Mouse (Mus musculus) erythroblast, embryonic 14.5 days (primary cell): ENCODE data around the gene Nup50. TPM values are rescaled to one million over a fixed set of nuclear protein-coding genes. Genes with fewer than 3 reads are reported as not detected.

Source experiments
- H3K27me3 ChIP-seq: 2 replicates; pipeline ENCODE4 v1.6.1; 2012; ENCODE audit warnings: inconsistent platforms; ENCODE audit not compliant: control insufficient read depth
- H3K36me3 ChIP-seq: 2 replicates; pipeline ENCODE4 v1.6.1; 2012; ENCODE audit warnings: mild to moderate bottlenecking, inconsistent platforms; ENCODE audit not compliant: control insufficient read depth
- H3K4me1 ChIP-seq: 2 replicates; pipeline ENCODE4 v1.6.1; 2012; ENCODE audit warnings: inconsistent platforms; ENCODE audit not compliant: control insufficient read depth
- H3K4me3 ChIP-seq: replicated peaks from 2 replicates; pipeline ENCODE3; 2012; ENCODE audit warnings: moderate library complexity, mild to moderate bottlenecking, inconsistent platforms
- H3K9me3 ChIP-seq: 2 replicates; pipeline ENCODE4 v1.6.1; 2012; ENCODE audit warnings: low read length, inconsistent platforms, mixed read lengths; ENCODE audit not compliant: control insufficient read depth
- GATA1 ChIP-seq: IDR thresholded peaks from 2 replicates; pipeline ENCODE4 v1.6.1; 2012; ENCODE audit warnings: low read length, inconsistent platforms, mixed read lengths
- TAL1 ChIP-seq: IDR thresholded peaks from 3 replicates; pipeline ENCODE4 v1.6.1; 2012; ENCODE audit warnings: low read length, inconsistent platforms, mixed read lengths
- polyA plus RNA-seq: library from polyadenylated mRNA; stranded (reverse); fragments of >175 nt; gene quantifications from 2 replicates; pipeline ENCODE4 v1.2.3, GENCODE M21; 2012

The Nup50 gene
- polyA plus RNA-seq, 1 experiment = 1.5 TPM

DNA sequence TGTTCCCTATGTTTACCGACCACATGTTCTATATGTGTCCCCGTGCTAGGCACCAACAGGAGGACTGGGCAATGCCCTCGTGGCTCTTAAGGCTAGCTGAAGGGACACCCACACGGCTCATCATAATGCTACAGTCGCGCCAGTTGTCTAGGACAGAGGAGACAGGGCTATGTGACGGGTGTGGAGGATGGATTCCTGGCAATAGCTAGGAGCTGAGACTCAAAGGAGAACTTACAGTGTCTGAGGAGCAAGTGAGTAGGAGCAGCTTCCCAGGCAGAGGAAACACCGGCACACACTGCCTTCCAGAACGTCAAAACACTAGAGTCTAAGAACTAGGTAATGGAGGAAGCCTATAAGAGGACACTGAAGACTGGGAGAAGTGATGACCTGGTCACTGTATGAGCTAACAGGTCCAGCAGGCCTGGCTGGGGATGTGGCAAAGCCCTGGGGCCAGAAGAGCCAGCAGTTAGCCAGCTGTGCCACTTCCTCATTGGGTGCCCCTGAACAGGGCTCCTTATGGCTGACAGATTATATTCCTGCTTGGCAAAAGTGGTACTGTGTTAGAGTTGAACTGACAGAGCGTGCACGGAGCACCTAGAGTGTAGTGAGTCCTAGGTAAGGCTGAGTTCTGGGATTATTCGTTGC lies 62.4 kb downstream of the Nup50 start:
- TF ChIP-seq GATA1 = no peak
- no peak for TF ChIP-seq TAL1
- Histone ChIP-seq H3K4me3 (no peak overlapping the region), H3K36me3 (no peaks in the 10 kb centered on the region), H3K4me1 (peaks cover 17% of the 10 kb centered on the region), H3K9me3 (no peaks in the 10 kb centered on the region), H3K27me3 (peaks cover 37% of the 10 kb centered on the region)

DNA sequence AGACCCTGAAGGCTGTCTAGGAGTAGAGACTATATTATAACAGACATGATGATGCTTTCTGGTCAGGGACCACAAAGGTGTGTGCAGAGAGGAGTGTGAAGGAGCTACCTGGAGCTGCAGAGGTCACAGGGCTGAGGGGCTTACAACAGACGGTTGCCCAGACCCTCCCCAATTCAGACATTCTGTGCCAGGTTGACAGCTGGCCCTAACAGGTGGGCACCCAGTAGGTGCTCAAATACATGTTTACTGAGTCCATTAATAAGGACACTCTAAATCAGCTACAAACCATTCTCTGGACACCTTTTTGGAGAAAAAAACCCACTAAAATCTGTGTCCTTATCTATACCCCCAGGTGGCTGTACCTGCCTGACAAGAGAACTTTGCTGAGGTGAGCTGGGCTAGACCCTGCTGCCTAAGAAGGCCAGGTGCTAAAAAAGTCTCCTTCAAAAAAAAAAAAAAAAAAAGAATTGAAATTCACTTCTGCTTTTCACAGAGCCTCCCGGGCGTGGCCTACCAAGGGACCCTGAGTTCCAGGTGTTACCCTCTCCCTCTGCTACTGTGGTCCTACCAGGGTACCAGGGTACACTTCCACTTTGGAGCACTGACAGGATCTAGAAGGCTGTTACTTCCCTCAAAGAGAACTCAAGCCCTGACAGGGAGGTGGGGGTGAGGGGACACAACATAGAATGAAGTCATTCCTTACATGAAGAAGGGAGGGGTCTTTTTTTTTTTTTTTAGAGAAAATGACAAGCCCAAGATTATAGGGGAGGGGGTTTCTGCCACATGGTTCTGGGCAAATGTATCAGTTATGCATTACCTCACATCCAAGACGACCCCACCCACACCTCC lies 63.2 kb downstream of the Nup50 start:
- TF ChIP-seq GATA1 = no peak
- no peak for TF ChIP-seq TAL1
- Histone ChIP-seq H3K9me3 (no peaks in the 10 kb centered on the region), H3K36me3 (no peaks in the 10 kb centered on the region), H3K27me3 (peaks cover 37% of the 10 kb centered on the region), H3K4me3 (peak overlapping the region; percentile 67), H3K4me1 (peaks cover 17% of the 10 kb centered on the region)

DNA sequence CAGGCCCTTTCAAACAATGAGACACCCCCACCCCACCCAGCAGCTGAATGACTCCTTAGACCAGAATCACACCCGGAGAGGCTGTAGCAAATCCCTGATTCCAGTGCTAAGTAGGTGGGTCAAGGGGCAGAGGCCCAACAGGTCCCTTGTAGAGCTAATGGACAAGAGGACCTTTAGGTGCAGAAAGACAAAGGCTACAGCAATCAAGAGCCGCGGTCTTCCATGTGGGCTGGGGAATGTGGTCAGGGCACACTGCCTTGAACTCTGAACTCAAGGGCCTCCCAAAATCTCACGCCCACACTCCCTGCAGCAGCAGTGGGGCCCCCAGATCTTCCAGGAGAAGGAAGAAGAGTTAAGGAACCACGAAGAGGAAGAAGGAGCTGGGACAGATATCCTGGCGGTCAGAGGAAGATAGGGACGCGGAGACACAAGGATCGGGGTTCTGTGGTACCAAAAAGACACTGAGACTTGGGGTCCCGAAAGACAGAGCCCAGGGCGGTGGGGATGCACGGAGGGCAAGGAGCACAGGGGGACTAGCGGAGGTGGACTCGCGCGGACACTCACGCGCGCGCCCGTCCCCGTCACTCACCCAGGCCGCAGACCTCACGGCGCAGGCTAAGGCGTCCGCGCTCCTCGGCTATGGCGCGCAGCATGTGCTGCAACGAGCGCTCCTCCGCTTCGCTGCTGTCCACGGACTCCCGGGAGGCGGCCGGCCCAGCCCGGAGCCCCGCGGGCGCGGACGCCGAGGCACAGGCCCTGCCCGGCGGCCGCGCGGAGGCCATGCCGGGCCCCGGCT lies 64.0 kb downstream of the Nup50 start:
- no peak for TF ChIP-seq TAL1
- TF ChIP-seq GATA1 = no peak
- peaks cover 37% of the 10 kb centered on the region for H3K27me3 ChIP-seq
- H3K4me3 ChIP-seq = peak overlapping the region; percentile 67
- H3K36me3 ChIP-seq = no peaks in the 10 kb centered on the region
- H3K9me3 ChIP-seq = no peaks in the 10 kb centered on the region
- peaks cover 17% of the 10 kb centered on the region for H3K4me1 ChIP-seq

DNA sequence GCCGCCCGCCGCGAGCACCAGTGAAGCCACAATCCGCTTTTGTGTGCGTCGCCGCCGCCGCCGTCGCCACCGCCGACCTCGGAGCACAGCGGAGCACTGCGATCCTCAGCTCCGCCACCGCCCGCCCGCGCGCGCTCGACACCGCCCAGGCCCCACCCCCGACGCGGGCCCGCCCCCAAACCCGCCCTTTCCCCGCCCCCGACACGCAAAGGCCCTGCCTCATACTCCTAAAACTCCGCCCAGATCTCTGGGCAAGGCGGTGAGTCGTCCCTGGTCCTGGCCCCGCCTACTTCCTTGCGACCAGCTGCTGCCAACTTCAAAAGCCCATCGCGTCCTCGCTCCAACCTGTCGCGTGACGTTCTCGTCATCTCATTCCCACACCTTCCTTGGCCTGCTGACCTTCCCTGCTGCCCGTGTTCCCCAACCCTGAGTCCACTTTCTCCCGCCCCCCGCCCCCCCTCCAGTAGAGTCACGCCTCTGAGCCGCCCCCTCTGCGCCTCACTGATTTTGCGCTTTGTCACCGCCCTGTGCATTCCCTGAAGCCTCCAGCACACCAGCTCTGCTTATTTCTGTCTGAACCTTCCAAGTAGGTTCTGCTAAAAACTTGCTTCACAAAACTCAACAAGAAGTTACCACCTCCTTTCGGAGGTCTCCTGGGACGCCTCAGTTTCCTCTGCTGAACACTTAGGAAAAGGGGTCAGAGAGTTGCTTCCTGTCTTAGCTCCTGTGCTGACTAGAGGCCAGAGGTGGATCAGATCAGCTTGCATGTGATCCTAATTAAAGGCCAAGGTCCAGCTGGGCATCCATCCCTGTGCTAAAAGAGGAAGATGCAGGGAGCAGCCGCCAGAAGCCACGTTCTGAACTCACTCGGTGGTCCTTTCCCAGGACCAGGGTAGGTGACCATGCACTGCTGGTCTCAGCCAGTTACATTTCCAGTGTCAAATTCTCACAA lies 64.9 kb downstream of the Nup50 start, which contains the start of gene 5031439G07Rik:
Gene 5031439G07Rik, minus strand, starts transcription at position 678 of the 952 bp plus-strand sequence.
- peaks cover 37% of the 10 kb centered on the region for H3K27me3 ChIP-seq
- no peak for TF ChIP-seq GATA1
- no peak for TF ChIP-seq TAL1
- no peaks in the 10 kb centered on the region for H3K36me3 ChIP-seq
- peaks cover 17% of the 10 kb centered on the region for H3K4me1 ChIP-seq
- H3K9me3 ChIP-seq = no peaks in the 10 kb centered on the region
- peak within 1 kb of the TSS; percentile 67 for H3K4me3 ChIP-seq

DNA sequence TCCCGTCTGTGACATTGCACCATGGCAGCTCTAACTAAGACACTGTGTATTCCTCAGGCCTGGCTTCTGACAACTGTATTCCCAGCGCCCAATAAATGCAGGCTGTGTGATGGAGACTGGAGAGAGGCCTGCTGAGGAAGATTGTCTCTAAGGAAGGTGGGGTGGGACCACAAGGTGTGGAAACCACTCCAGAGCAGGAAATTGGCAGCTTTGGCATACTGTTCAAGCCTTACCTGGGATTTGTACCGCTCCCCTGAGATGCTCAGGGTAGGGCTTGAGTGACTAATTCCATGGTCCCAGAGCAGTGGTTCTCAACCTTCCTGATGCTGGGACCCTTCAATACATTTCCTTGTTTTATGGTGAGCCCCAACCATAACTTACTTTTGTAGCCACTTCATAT lies 65.9 kb downstream of the Nup50 start:
- H3K4me3 ChIP-seq = no peak overlapping the region
- no peaks in the 10 kb centered on the region for H3K9me3 ChIP-seq
- peaks cover 17% of the 10 kb centered on the region for H3K4me1 ChIP-seq
- no peaks in the 10 kb centered on the region for H3K36me3 ChIP-seq
- peaks cover 37% of the 10 kb centered on the region for H3K27me3 ChIP-seq
- TF ChIP-seq GATA1 = no peak
- TF ChIP-seq TAL1 = no peak

DNA sequence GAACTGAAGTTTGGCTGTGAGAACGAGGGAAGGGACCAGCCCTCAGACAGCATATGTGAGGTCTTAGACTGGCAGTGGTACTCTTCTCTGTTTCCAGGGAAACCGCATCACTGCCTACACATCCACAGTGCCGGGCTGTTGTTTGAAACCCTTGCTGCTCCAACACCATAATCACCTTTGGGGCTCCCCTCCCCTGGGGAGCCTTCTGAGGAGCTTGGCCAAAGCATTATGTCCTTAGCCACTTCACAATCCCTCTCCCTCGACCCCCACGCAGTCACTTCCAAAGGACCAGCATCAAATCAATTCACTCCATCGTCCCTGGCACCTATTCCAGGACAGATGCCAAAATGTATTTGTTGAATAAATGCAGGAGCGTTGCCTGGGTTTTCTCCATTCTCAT lies 66.6 kb downstream of the Nup50 start:
- TF ChIP-seq TAL1 = no peak
- TF ChIP-seq GATA1 = no peak
- no peaks in the 10 kb centered on the region for H3K9me3 ChIP-seq
- H3K27me3 ChIP-seq = peaks cover 37% of the 10 kb centered on the region
- no peaks in the 10 kb centered on the region for H3K36me3 ChIP-seq
- H3K4me1 ChIP-seq = peaks cover 17% of the 10 kb centered on the region
- no peak overlapping the region for H3K4me3 ChIP-seq

Other genes with a start within 250 kb of the Nup50 start
- not detected in 2 replicates for gene Arhgap8, start 203.4 kb upstream of the Nup50 start, polyA plus RNA-seq
- gene Phf21b, start 67.4 kb upstream of the Nup50 start, polyA plus RNA-seq = 0.01 and 0.04 TPM in 2 replicates
- 0.01 TPM in 2 replicates for gene Gm29666, start 3.4 kb upstream of the Nup50 start, polyA plus RNA-seq
- gene 5031439G07Rik, start 65.1 kb downstream of the Nup50 start, polyA plus RNA-seq = 0.57 and 0.63 TPM in 2 replicates
- gene Upk3a, start 93.7 kb downstream of the Nup50 start, polyA plus RNA-seq = not detected in 2 replicates
- 0.21 and 0.42 TPM in 2 replicates for gene Fam118a, start 105.5 kb downstream of the Nup50 start, polyA plus RNA-seq
- not detected in 2 replicates for gene Smc1b, start 208.6 kb downstream of the Nup50 start, polyA plus RNA-seq
- not detected in 2 replicates for gene Ribc2, start 208.7 kb downstream of the Nup50 start, polyA plus RNA-seq